Mouse (Mus musculus): ENCODE results near the gene Tns3. TPM values are rescaled to one million over a fixed set of nuclear protein-coding genes. Genes with fewer than 3 reads are reported as not detected.

Gene Tns3
- total and polyA plus RNA-seq, 3 experiments: not detected

DNA sequence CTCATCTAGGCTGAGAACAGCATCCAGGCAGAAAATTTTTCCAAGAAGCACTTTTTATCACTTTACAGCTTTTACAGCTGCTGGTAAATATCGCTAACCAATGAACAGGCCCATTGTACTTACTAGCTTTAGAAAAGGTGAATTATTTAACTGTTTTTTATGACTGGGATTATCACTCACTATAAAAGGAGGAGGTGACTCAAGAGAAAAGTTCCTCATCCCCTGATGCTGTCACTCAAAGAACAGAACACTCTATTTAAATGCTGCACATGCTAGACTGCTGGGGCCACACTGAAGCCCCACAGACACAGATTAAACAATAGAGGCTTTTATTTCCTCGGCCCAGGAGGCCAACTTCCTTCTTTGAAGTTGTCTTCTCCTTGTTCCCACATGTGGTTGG is 80.0 kb downstream of the Tns3 start:
- Histone ChIP-seq H3K27ac (ENCODE audit: control insufficient read depth, low read depth, low read length) (no peak overlapping the region), H3K9me3 (replicated peaks; ENCODE audit: insufficient read depth, low read length) (no peaks in the 10 kb centered on the region), H3K4me1 (ENCODE audit: control insufficient read depth in 1 of 2, insufficient read depth in 2 of 2, low read length in 2 of 2) (no peaks in the 10 kb centered on the region), H3K9ac (ENCODE audit: control insufficient read depth, low read depth, low read length, poor library complexity, severe bottlenecking) (no peak overlapping the region), H3K36me3 (ENCODE audit: control insufficient read depth in 1 of 2, insufficient read depth in 2 of 2, low read length in 2 of 2) (no peaks in the 10 kb centered on the region), H3K27me3 (ENCODE audit: control insufficient read depth in 1 of 2, insufficient read depth in 2 of 2, low read length in 2 of 2) (no peaks in the 10 kb centered on the region), H3K79me2 (ENCODE audit: control insufficient read depth, insufficient read depth, low read length, poor library complexity) (no peaks in the 10 kb centered on the region), H3K4me3 (ENCODE audit: control insufficient read depth in 1 of 2, insufficient read depth in 1 of 2, low read depth in 2 of 2, low read length in 2 of 2) (no peak overlapping the region)
- no peak for DNase-seq (ENCODE audit: low read depth, low spot score)
- TF ChIP-seq CTCF (IDR thresholded peaks at IDR 0.05 in 2 of 3, conservative IDR thresholded peaks at IDR 0.05 in 1 of 3; ENCODE audit: control insufficient read depth in 1 of 3, insufficient read depth in 1 of 3, low read depth in 2 of 3, low read length in 3 of 3, poor library complexity in 1 of 3, severe bottlenecking in 1 of 3) (no peak), ZKSCAN1 (IDR thresholded peaks at IDR 0.05; ENCODE audit: low read depth, low read length) (no peak), RCOR1 (IDR thresholded peaks at IDR 0.05; ENCODE audit: low read depth, low read length) (no peak), BHLHE40 (IDR thresholded peaks at IDR 0.05; ENCODE audit: borderline replicate concordance, low read depth, low read length) (no peak), JUND (IDR thresholded peaks at IDR 0.05; ENCODE audit: low read depth, low read length) (no peak), POLR2AphosphoS5 (IDR thresholded peaks at IDR 0.05; ENCODE audit: borderline replicate concordance, low read depth, low read length) (no peak), UBTF (IDR thresholded peaks at IDR 0.05; ENCODE audit: borderline replicate concordance, insufficient read depth, low read depth, low read length) (no peak), MAZ (IDR thresholded peaks at IDR 0.05; ENCODE audit: low read depth, low read length) (no peak), HCFC1 (IDR thresholded peaks at IDR 0.05; ENCODE audit: low read depth, low read length) (no peak)

DNA sequence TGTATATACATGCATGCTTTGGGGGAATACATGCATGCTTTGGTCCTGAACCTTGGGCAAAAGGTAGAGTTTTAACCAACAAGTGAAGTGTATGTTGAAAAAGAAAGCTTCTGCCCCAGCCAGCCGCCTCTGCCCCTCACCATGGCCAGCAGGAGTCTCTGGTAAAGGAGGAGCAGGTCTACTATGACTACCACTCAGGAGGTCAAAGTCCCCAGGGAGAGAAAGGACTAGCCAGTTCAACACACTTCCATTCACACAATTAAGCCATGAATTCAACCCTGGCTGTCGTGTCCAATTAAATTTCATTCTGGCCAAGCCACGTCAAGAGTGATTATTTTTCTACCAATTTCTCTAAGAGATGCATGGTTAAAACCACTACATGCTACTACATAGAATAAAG is 81.2 kb downstream of the Tns3 start:
- no peak overlapping the region for H3K27ac ChIP-seq (ENCODE audit: control insufficient read depth, low read depth, low read length)
- TF ChIP-seq KAT2A (conservative IDR thresholded peaks at IDR 0.05; ENCODE audit: low read depth, low read length): no peak
- no peak for TF ChIP-seq TAL1 (IDR thresholded peaks at IDR 0.05; ENCODE audit: low read length)
- TF ChIP-seq GABPA (IDR thresholded peaks at IDR 0.05; ENCODE audit: low read depth, low read length): no peak

GRCm38 (mm10) chr11:8582101-8582920 is 82.0 kb downstream of the Tns3 start:
- H3K79me2 ChIP-seq (ENCODE audit: control insufficient read depth, insufficient read depth, low read length, poor library complexity): no peaks in the 10 kb centered on the region
- no peak for DNase-seq (ENCODE audit: low read depth, low spot score)
- H3K4me3 ChIP-seq (ENCODE audit: control insufficient read depth in 1 of 2, insufficient read depth in 1 of 2, low read depth in 2 of 2, low read length in 2 of 2): no peak overlapping the region
- H3K4me1 ChIP-seq (ENCODE audit: control insufficient read depth in 1 of 2, insufficient read depth in 2 of 2, low read length in 2 of 2): no peaks in the 10 kb centered on the region
- no peak overlapping the region for H3K27ac ChIP-seq (ENCODE audit: control insufficient read depth, low read depth, low read length)
- TF ChIP-seq TCF12 (IDR thresholded peaks at IDR 0.05; ENCODE audit: low read depth, low read length) (no peak), ETS1 (IDR thresholded peaks at IDR 0.05; ENCODE audit: low read depth, low read length) (no peak), KAT2A (conservative IDR thresholded peaks at IDR 0.05; ENCODE audit: low read depth, low read length) (no peak)
- no peaks in the 10 kb centered on the region for H3K9me3 ChIP-seq (replicated peaks; ENCODE audit: insufficient read depth, low read length)
- H3K27me3 ChIP-seq (ENCODE audit: control insufficient read depth in 1 of 2, insufficient read depth in 2 of 2, low read length in 2 of 2): no peaks in the 10 kb centered on the region
- no peak overlapping the region for H3K9ac ChIP-seq (ENCODE audit: control insufficient read depth, low read depth, low read length, poor library complexity, severe bottlenecking)
- no peaks in the 10 kb centered on the region for H3K36me3 ChIP-seq (ENCODE audit: control insufficient read depth in 1 of 2, insufficient read depth in 2 of 2, low read length in 2 of 2)

More for the DNA sequence above, 81.2 kb downstream of the Tns3 start:
- DNase-seq (ENCODE audit: low read depth, low spot score): no peak
- no peaks in the 10 kb centered on the region for H3K27me3 ChIP-seq (ENCODE audit: control insufficient read depth in 1 of 2, insufficient read depth in 2 of 2, low read length in 2 of 2)
- no peaks in the 10 kb centered on the region for H3K79me2 ChIP-seq (ENCODE audit: control insufficient read depth, insufficient read depth, low read length, poor library complexity)
- H3K4me1 ChIP-seq (ENCODE audit: control insufficient read depth in 1 of 2, insufficient read depth in 2 of 2, low read length in 2 of 2): no peaks in the 10 kb centered on the region
- no peak overlapping the region for H3K4me3 ChIP-seq (ENCODE audit: control insufficient read depth in 1 of 2, insufficient read depth in 1 of 2, low read depth in 2 of 2, low read length in 2 of 2)
- no peaks in the 10 kb centered on the region for H3K9me3 ChIP-seq (replicated peaks; ENCODE audit: insufficient read depth, low read length)
- H3K9ac ChIP-seq (ENCODE audit: control insufficient read depth, low read depth, low read length, poor library complexity, severe bottlenecking): no peak overlapping the region
- no peaks in the 10 kb centered on the region for H3K36me3 ChIP-seq (ENCODE audit: control insufficient read depth in 1 of 2, insufficient read depth in 2 of 2, low read length in 2 of 2)

Data from MEL (cell line).